Mouse (Mus musculus) spleen, adult 18-20 months (tissue): ENCODE measurements around the gene BC052040.

Experiments
- DNase-seq, 2 experiments: peaks; one replicate each; pipeline ENCODE4 v3.0.0; 2022; ENCODE audit warnings: mixed read lengths in 2 of 2

BC052040 gene

GRCm38 (mm10) chr2:115717980-115718379 is 136.5 kb downstream of the BC052040 start:
- no peak for DNase-seq

- DNase-seq: no peak
Measured at GRCm38 (mm10) chr2:115723452-115723851, 141.9 kb downstream of the BC052040 start.

GRCm38 (mm10) chr2:115724216-115724615 is 142.7 kb downstream of the BC052040 start:
- no peak for DNase-seq

- DNase-seq: no peak
Measured at GRCm38 (mm10) chr2:115724726-115725125, 143.2 kb downstream of the BC052040 start.

- no peak for DNase-seq
Measured at GRCm38 (mm10) chr2:115725503-115725902, 144.0 kb downstream of the BC052040 start.

GRCm38 (mm10) chr2:115725926-115726325 is 144.4 kb downstream of the BC052040 start:
- DNase-seq: no peak

- no peak for DNase-seq
Measured at GRCm38 (mm10) chr2:115726806-115727205, 145.3 kb downstream of the BC052040 start.

- DNase-seq: no peak
Measured at GRCm38 (mm10) chr2:115728627-115729026, 147.1 kb downstream of the BC052040 start.

GRCm38 (mm10) chr2:115730502-115730901 is 149.0 kb downstream of the BC052040 start:
- no peak for DNase-seq

- no peak for DNase-seq
Measured at GRCm38 (mm10) chr2:115731171-115731570, 149.7 kb downstream of the BC052040 start.

- no peak for DNase-seq
Measured at GRCm38 (mm10) chr2:115732572-115732971, 151.1 kb downstream of the BC052040 start.

GRCm38 (mm10) chr2:115733017-115733692 is 151.6 kb downstream of the BC052040 start:
- DNase-seq: no peak

GRCm38 (mm10) chr2:115734850-115735249 is 153.3 kb downstream of the BC052040 start:
- DNase-seq: no peak

- no peak for DNase-seq
Measured at GRCm38 (mm10) chr2:115736416-115736815, 154.9 kb downstream of the BC052040 start.

- no peak for DNase-seq
Measured at GRCm38 (mm10) chr2:115737966-115738365, 156.4 kb downstream of the BC052040 start.

- DNase-seq: no peak
Measured at GRCm38 (mm10) chr2:115742061-115742460, 160.5 kb downstream of the BC052040 start.

- DNase-seq: no peak
Measured at GRCm38 (mm10) chr2:115747639-115748038, 166.1 kb downstream of the BC052040 start.

GRCm38 (mm10) chr2:115751177-115751576 is 169.7 kb downstream of the BC052040 start:
- DNase-seq: no peak

- no peak for DNase-seq
Measured at GRCm38 (mm10) chr2:115757685-115758084, 176.2 kb downstream of the BC052040 start.

GRCm38 (mm10) chr2:115758542-115758941 is 177.0 kb downstream of the BC052040 start:
- no peak for DNase-seq

- no peak for DNase-seq
Measured at GRCm38 (mm10) chr2:115764595-115765305, 183.2 kb downstream of the BC052040 start.

GRCm38 (mm10) chr2:115769597-115770305 is 188.2 kb downstream of the BC052040 start:
- no peak for DNase-seq

- DNase-seq: no peak
Measured at GRCm38 (mm10) chr2:115772709-115773108, 191.2 kb downstream of the BC052040 start.
